Mouse (Mus musculus) granulocyte monocyte progenitor cell, adult 5-6 weeks (primary cell): ENCODE measurements around the gene Syngr2. TPM values are rescaled to one million over a fixed set of nuclear protein-coding genes. Genes with fewer than 3 reads are reported as not detected.
"Not testable (repeated sequence)": the region's sequence is repeated elsewhere in the genome, so short reads cannot be mapped to it uniquely, and the experiment has no call there.

Experiments used
- ATAC-seq: replicated peaks from 2 replicates; pipeline ENCODE4 v1.8.0; 2016; ENCODE audit warnings: mild to moderate bottlenecking, moderate TSS enrichment, inconsistent platforms; ENCODE audit not compliant: poor library complexity, severe bottlenecking
- total RNA-seq, 2 experiments: library from RNA; stranded (forward) in 1 of 2; stranded (reverse) in 1 of 2; fragments of 200-712, 200-1000 nt in 1 of 2; fragments of >200 nt in 1 of 2; fragmentation: Nextera tagmentation in 1 of 2; gene quantifications; 2 replicates each; pipeline ENCODE4 v1.2.3; 2014 to 2017

The Syngr2 gene
- total RNA-seq, 2 experiments from 2014 or later, result 176 to 225 TPM

- ATAC-seq, result peak; percentile 61
These were observed 6.2 kb upstream of the Syngr2 start for GRCm38 (mm10) chr11:117803166-117803688.

GRCm38 (mm10) chr11:117806781-117807180 is 2.7 kb upstream of the Syngr2 start:
- ATAC-seq, result no peak

GRCm38 (mm10) chr11:117810401-117811046 is 1.1 kb downstream of the Syngr2 start:
- peak; percentile 72 for ATAC-seq

GRCm38 (mm10) chr11:117813867-117814266 is 4.4 kb downstream of the Syngr2 start:
- no peak for ATAC-seq

- peak; percentile 21; the same call in 1 of the 2 replicates for ATAC-seq
These were observed 5.4 kb downstream of the Syngr2 start for GRCm38 (mm10) chr11:117814704-117815366.

DNA sequence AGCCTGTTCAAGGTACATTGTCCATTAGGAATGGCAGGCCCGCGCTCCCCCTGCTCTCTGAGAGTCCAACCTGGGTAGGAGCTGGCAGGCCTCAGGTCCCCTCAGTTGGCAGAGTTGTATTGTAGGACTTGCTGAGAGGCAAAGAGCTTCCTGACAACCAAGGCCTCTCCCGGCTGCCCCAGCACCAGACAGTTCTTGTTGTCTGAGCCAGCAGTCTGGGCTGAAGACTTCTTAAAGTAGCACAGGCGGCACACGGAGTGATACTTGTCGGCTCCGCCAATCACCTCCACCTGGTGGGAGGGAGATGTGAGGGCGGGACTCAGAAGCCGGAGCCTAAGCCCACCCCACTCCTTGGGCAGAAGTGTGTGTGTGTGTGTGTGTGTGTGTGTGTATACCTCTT is 6.4 kb downstream of the Syngr2 start:
- not testable (repeated sequence) for ATAC-seq

DNA sequence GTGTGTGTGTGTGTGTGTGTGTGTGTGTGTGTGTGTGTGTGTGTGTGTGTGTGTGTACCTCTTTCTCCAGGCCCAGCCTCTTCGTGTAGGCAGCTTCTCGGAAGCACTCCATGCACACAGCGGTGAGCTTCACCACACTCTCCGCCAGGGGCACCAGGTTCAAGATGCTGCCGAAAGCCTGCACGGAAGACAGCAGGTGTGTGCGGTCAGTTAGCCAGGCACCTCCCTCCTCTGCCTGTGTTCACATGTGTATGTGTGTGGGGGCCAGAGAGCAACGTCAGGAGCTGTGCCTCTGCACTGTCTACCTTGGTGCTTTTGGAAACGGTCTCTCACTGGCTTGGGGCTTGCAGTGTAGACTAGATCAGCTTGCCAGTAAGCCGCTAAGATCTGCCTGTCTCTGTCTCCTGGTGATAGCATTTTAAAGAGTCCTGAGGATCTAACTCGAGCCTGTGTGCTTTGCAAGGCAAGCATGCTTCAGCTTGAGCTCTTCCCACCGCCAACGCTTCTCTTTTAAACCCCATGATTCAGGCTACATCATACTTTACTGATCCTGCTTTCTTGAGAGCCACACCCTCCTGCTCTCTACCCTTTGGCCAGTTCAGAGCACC is 7.0 kb downstream of the Syngr2 start:
- ATAC-seq, result no peak

DNA sequence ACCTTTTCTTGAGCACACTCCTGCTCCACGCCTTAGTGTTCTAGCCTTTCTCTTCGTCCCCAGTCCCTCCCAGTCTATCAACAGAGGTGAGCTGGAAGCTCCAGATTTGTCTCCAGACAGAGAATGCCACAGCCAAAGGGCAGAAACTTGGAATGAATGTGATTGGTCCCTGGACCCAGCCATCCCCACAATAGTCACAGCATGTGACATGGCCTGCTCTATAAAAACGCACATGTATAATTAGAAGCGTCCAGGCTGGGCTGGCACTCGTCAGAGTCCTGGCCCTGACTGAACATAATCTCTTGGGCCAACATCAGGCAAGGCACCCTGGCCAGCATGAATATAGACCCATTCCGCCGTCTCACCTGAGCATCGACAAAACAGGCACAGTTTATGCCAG is 9.6 kb downstream of the Syngr2 start:
- no peak for ATAC-seq

DNA sequence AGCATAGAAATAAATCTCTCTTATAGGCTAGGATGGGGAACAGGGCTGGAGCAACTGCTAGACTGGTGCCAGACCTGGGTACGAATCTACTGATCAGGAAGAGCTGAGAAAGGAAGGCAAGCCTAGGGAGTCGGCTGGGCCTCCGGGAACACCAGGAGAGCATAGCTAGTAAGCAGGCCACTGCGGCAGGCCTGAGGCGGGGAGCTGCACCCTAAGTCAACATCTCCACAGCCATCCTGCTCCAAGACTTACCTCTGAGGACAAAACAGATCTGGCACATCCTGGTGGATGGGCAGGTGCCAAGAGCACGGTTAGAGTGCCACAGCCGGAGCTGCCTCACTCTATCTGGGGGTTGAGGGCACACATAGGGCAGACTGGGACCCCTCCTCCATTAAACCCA is 10.7 kb downstream of the Syngr2 start:
- no peak for ATAC-seq

- no peak for ATAC-seq
These were observed 12.4 kb downstream of the Syngr2 start for GRCm38 (mm10) chr11:117821868-117822267.

DNA sequence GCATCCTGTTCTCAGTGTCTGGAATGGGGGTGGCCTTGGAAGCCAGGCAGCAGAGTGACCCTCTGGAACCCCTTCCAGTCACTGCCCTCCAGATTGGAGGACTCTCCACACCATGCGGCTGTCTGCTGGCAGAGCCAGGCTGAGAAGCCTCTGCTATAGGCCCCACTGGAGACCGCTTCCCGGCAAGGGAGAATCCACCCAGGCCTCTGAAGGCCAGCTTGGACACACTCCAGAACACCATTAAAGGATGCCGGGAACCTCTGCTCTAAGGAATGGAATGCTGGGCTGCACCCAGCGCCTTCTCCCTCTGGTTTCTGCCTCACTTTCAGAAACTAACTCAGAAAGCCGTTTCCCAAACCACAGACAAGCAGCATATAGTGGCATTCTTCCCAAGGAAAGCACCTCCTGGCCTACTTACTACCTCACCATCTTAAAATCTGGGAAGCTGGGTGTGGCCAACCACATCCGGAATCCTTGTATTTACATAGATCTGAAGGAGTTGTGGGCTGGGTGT is 13.3 kb downstream of the Syngr2 start:
- ATAC-seq, result no peak

DNA sequence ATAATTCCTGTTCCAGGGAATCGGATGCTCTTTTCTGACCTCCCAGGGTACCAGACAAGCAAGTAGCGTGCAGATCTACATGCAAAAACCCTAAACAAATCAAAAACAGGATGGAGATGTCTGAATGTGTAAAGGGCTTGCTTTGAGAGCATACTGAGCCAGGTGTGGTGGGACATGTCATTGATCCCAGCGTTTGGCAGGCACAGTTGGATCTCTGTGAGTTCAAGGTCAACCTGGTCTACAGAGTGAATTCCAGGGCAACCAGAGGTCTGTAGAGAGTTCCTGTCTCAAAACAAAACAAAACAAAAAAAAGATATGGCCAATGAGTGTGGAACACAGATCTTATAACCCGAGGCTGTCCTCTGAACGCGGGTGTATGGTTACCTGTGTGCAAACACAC is 13.9 kb downstream of the Syngr2 start:
- ATAC-seq, result no peak

DNA sequence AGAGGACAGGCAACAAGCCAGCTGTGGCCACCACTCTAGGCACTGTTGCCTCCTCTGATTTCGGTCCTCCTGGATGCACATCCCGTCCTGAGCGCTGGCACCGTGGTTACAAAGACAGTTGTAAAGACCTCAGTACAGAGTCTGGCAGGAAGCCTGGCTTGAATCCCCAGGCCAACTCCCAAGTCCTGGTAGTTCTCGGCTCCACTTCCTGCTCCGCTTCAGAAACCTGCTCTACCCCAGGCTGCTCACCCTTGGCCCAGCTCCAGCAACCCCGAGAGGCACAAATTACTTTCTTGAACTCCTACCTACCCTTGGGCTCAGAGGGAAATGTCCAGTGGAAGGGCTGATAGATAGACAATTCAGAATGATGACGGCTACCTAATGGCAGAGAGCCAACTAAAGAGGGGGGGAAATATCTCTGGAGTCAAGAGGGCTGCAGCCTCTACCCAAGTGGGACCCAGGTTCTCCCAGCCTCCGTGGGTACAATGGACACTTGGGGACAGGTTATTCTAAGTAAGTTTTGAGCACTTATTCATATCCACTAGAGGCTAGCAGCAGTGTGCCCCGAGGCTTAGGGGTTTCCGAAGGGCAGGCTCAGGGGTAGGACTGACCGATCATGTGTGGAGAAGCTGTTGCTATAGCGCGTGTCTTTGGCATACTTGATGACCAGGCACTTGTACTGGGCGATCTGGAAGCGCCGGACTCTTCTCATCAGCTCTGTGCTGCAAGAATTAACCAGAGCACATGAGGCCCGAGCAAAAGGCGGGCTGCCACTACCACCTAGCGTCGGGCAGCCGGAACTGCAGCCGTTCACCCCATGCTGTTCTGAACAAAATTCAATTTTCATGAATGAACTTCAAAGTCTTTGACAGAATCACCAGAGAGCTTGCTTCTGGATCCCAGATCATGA is 14.8 kb downstream of the Syngr2 start:
- peak; percentile 48 for ATAC-seq

GRCm38 (mm10) chr11:117825333-117826101 is 16.0 kb downstream of the Syngr2 start, which contains the start of the genes Afmid and Tk1:
Gene Afmid (plus strand): TSS chr11:117825924.
Gene Tk1 (minus strand): TSS chr11:117826092.
- peak; percentile 40 for ATAC-seq

GRCm38 (mm10) chr11:117826164-117826563 is 16.7 kb downstream of the Syngr2 start:
- ATAC-seq, result no peak

- no peak for ATAC-seq
These were observed 17.4 kb downstream of the Syngr2 start for GRCm38 (mm10) chr11:117826916-117827315.

DNA sequence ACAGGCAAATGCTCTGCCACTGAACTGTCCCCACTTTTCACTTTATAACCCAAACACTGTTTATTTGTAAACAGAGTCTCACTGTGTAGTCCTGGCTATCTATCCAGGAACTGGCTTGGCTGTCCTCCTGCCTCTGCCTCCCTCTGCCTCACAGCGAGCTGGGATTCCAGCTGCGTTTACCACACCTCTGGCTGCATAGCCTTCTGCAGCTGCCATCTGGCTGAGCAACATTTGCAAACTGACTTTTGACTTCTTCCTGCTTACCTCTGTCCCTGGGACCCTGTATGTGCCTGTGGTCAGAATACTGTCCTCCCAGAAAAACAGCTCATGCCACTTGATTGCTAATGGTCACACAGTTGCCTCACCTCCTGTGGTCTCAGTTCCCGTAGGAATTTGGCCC is 17.9 kb downstream of the Syngr2 start:
- no peak for ATAC-seq

GRCm38 (mm10) chr11:117828149-117828887 is 18.9 kb downstream of the Syngr2 start:
- ATAC-seq, result peak; percentile 7
